Mouse (Mus musculus) kidney, adult 11 months (tissue): ENCODE measurements around the gene Serpinb3d.
"Not testable (repeated sequence)": the region's sequence is repeated elsewhere in the genome, so short reads cannot be mapped to it uniquely, and the experiment has no call there.

Experiments used
- DNase-seq: peaks from one replicate; pipeline ENCODE4 v3.0.0; 2022

The Serpinb3d gene

DNA sequence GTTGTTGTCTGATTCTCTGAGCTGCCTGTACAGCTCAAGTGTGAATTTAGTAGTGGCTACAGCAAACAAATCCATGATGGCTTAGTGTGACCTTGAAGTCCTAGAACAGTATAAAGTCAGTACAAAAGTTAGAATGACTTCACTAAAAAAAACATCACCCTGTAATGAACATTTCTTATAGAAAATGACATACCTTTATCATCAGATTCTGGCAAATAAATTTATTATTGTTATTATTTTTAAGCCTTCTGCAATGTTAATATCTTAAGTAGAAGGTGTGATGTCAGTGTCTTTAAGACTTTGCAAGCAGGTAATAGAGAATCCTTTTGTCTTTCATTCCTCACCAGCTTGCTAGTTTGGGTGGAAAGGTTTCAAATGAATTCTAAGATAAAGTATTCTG lies at the start of gene Serpinb3d:
Serpinb3d (minus strand) TSS at position 101 of the 400 bp plus-strand sequence.
- DNase-seq = no peak

GRCm38 (mm10) chr1:107127453-107127852 lies 44.1 kb upstream of the Serpinb3d start:
- not testable (repeated sequence) for DNase-seq

DNA sequence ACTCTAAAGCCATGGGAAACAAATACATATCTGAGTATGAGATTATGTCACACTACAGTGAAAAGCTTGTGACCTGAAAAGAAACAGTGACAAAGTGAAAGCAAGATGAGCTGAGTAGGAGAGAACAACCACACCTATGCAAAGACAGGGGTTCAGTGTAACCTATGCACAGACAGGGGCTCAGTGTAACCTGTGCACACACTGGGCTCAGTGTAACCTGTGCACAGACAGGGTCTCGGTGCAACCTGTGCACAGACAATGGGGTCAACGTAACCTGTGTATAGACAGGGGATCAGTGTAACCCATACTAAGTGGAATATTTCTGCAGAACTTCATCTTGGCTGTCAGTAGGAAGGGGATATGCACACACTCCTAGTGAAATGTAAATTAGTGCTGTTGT lies 15.1 kb upstream of the Serpinb3d start:
- no peak for DNase-seq

GRCm38 (mm10) chr1:107052203-107052602 lies 31.1 kb downstream of the Serpinb3d start, which contains the start of gene Serpinb3a:
Gene Serpinb3a, minus strand, starts transcription at chr1:107052303.
- no peak for DNase-seq

- DNase-seq = not testable (repeated sequence)
Observed at GRCm38 (mm10) chr1:107034236-107034635, 49.1 kb downstream of the Serpinb3d start.
